Mouse (Mus musculus): Measurements from ENCODE around the gene Aph1b. TPM values are rescaled to one million over a fixed set of nuclear protein-coding genes. Genes with fewer than 3 reads are reported as not detected.
"Not testable (repeated sequence)": the region's sequence is repeated elsewhere in the genome, so short reads cannot be mapped to it uniquely, and the experiment has no call there.

Aph1b gene
- 11.4 and 12.2 TPM in 2 replicates for polyA plus RNA-seq (2016; fragmentation: Nextera tagmentation; extraction: Ambion mirVana)

DNA sequence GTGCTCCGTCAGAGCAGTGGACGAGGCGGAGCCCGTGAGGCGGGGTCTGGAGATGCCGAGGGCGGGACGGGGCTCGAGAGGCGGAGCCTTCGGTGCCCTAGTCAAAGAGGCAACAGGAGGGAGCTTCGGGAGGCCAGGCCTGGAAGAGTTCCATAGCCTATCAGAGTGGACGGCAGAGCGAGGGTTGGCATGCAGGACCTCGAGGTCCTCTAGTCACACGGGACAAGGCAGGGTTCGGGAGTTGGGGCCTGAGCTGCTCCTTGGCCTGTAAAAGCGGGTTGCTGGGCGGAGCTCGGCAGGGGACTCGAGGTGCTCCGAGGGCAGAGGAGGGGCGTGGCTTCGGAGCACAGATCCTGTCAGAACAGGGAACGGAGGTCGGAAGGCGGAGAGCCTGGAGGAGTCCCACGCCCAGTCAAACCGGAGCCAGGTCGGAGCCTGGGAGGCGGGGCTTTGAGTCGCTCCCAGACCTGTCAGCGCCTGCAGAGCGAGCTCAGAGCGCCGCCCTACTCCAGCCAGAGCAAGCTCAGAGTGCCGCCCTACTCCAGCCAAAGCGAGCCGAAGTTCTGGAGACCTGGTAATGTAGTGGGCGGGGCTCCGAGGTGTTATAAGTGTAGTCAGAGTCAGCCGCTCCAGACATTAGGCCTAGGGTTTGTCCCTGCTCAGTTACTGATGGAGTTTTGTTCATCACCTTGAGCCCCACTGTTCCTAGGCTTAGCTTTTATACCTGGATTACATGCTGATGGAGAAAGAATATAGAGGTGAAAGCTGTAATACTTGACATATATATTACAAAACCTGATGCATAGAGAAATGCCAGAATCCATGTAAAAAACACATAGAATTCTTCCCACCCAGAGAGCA is at the start of gene Aph1b:
Gene Aph1b, minus strand, starts transcription at position 27 of the 861 bp plus-strand sequence.
- H3K36me3 ChIP-seq = no peaks in the 10 kb centered on the region
- H3K4me3 ChIP-seq = peak within 1 kb of the TSS; percentile 61
- WGBS = under 1% methylated on average over 42 of the region's 42 CpGs
- peak within 1 kb of the TSS; percentile 63 for H3K9ac ChIP-seq
- no peaks in the 10 kb centered on the region for H3K27me3 ChIP-seq
- no peaks in the 10 kb centered on the region for H3K9me3 ChIP-seq
- H3K4me1 ChIP-seq = 0 out of 2 replicates have a peak, but pooled peaks cover 3% of the 10 kb centered on the region
- H3K4me2 ChIP-seq (replicated peaks) = peak within 1 kb of the TSS; percentile 61
- H3K27ac ChIP-seq = peak within 1 kb of the TSS; percentile 90
- ATAC-seq (ENCODE audit: insufficient number of reproducible peaks, insufficient read depth, low FRiP score, low TSS enrichment) = peak; percentile 98

DNA sequence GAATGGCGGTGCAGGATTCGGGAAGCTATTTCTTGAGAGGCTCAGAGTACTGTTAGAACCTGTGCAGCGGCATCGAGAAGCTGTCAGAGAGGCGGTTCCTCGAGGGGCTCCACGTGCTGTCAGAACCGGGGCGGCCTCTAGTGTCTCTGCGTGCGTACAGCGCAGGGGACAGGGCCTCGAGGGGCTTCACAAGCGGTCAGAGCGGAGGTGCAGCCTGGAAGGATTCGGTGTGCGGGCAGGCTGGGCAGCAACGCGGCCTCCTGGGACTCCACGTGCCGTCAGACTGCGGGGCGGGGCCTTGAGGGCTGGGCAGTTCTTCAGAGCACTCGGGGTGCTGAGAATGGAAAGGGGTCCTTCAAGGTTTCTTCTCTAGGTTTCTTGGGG is 39.8 kb upstream of the Aph1b start:
- Histone ChIP-seq H3K4me1 (peaks cover 7% of the 10 kb centered on the region; the same call in 1 of the 2 replicates), H3K27ac (no peak overlapping the region), H3K9me3 (no peaks in the 10 kb centered on the region), H3K4me2 (replicated peaks) (peak overlapping the region; percentile 96), H3K4me3 (peak overlapping the region; percentile 51), H3K27me3 (peaks cover 4% of the 10 kb centered on the region; the same call in 1 of the 2 replicates), H3K36me3 (no peaks in the 10 kb centered on the region), H3K9ac (peak overlapping the region; percentile 48)
- ATAC-seq (ENCODE audit: insufficient number of reproducible peaks, insufficient read depth, low FRiP score, low TSS enrichment) = peak; percentile 82; the same call in 1 of the 2 replicates
- under 1% methylated on average over 24 of the region's 24 CpGs for WGBS

DNA sequence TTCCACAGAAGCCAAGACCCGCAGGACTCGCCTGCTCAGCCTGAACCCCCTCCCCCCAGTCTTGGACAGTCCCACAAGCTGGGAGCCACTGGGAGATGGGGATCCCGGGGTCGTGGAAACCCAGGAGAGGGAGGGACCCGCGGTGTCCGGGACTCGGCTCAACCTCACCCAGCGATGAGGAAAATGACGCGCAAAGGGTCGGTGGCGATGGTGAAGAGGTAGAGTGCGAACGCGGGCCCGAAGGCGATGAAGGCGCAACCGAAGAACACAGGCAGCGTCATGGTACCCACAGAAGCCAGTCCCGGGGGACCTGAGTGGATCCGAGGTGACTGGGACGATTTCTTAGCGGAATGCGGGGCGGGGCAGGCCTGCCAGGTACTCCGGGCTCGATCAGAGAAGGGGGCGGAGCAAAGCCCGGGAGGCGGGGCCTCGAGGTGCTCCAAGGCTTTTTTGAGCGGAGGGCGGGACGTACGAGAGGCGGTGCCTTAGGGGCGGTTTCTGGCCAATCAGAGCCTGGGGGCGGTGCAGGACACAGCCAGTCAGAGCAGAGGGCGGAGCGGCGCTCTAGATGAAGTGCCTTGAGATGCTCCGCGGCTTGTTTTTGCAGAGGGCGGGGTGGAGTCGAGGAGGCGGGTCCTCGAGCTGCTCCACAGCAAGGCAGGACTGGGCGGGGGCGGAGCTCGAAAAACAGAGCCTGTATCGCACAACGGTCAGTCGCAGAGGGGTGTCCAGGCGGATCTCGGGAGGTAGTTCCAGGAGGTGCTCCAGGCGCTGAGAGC is 39.2 kb upstream of the Aph1b start, which contains the start of gene Aph1c:
Gene Aph1c, minus strand, starts transcription at position 409 of the 779 bp plus-strand sequence.
- H3K27ac ChIP-seq = no peak within 1 kb of the TSS

DNA sequence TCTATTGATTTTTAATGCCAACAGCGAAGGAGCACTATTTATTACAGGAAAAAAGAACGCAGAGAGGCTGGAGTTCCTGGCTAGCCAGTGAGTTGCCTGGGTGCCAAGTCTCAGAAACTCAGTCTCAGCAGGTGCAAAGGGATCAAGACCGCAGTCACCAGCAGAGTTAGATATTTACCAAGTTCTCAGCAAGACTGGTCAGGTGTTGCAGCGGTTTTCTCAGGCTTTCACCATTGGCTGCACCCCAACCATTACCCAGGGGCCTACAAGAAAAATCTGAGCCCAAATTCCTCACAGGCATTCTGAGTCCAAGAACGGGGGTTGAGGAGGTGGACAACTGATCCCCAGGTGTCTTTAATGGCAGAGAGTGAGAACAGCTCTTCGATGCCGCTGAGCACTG is 38.6 kb upstream of the Aph1b start:
- H3K9ac ChIP-seq = peak overlapping the region; percentile 39; the same call in 1 of the 2 replicates
- 19% methylated on average over 7 of the region's 7 CpGs for WGBS

More for the DNA sequence above, 39.2 kb upstream of the Aph1b start, which contains the start of gene Aph1c:
- WGBS = under 1% methylated on average over 58 of the region's 58 CpGs
- no peaks in the 10 kb centered on the region for H3K36me3 ChIP-seq
- H3K4me3 ChIP-seq = peak within 1 kb of the TSS; percentile 51
- peak; percentile 99 for ATAC-seq (ENCODE audit: insufficient number of reproducible peaks, insufficient read depth, low FRiP score, low TSS enrichment)
- H3K4me1 ChIP-seq = peaks cover 7% of the 10 kb centered on the region; the same call in 1 of the 2 replicates
- peak within 1 kb of the TSS; percentile 48 for H3K9ac ChIP-seq
- H3K4me2 ChIP-seq (replicated peaks) = peak within 1 kb of the TSS; percentile 96
- peaks cover 4% of the 10 kb centered on the region; the same call in 1 of the 2 replicates for H3K27me3 ChIP-seq
- H3K9me3 ChIP-seq = no peaks in the 10 kb centered on the region

DNA sequence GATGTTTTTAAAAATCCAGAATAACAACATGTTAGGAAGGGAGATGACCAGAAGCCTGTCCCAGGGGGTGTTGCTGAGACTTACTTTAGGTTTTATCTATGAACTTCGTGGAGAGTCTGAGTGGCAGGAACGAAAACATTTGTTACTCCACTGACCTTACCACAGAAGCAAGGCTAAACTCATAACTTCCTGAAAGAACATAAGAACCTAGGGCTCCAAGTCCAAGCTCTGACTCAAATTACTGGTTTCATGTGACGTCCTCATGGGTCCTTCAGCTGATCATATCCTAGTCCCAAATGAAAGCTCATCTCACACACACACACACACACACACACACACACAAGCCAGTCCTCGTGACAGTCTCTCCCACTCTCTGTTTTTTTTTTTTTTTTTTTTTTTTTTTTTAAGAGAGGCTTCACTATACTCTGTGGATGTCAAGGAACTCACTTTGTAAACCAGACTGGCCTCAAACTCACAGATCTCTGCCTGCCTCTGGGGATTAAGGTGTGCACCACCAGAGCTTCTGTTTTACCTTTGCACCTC is 37.1 kb upstream of the Aph1b start:
- H3K4me1 ChIP-seq = peaks cover 7% of the 10 kb centered on the region; the same call in 1 of the 2 replicates
- no peak overlapping the region for H3K4me3 ChIP-seq
- ATAC-seq (ENCODE audit: insufficient number of reproducible peaks, insufficient read depth, low FRiP score, low TSS enrichment) = no peak
- H3K36me3 ChIP-seq = no peaks in the 10 kb centered on the region
- no peaks in the 10 kb centered on the region for H3K9me3 ChIP-seq
- H3K4me2 ChIP-seq (replicated peaks) = no peak overlapping the region
- WGBS = 42% methylated on average over 4 of the region's 4 CpGs
- H3K27ac ChIP-seq = no peak overlapping the region
- no peak overlapping the region for H3K9ac ChIP-seq
- H3K27me3 ChIP-seq = peaks cover 8% of the 10 kb centered on the region; the same call in 1 of the 2 replicates

More for the DNA sequence above, 38.6 kb upstream of the Aph1b start:
- Histone ChIP-seq H3K4me2 (replicated peaks) (peak overlapping the region; percentile 96), H3K36me3 (no peaks in the 10 kb centered on the region), H3K4me3 (peak overlapping the region; percentile 51), H3K27ac (no peak overlapping the region), H3K27me3 (peaks cover 4% of the 10 kb centered on the region; the same call in 1 of the 2 replicates), H3K9me3 (no peaks in the 10 kb centered on the region), H3K4me1 (peaks cover 7% of the 10 kb centered on the region; the same call in 1 of the 2 replicates)
- ATAC-seq (ENCODE audit: insufficient number of reproducible peaks, insufficient read depth, low FRiP score, low TSS enrichment) = no peak

DNA sequence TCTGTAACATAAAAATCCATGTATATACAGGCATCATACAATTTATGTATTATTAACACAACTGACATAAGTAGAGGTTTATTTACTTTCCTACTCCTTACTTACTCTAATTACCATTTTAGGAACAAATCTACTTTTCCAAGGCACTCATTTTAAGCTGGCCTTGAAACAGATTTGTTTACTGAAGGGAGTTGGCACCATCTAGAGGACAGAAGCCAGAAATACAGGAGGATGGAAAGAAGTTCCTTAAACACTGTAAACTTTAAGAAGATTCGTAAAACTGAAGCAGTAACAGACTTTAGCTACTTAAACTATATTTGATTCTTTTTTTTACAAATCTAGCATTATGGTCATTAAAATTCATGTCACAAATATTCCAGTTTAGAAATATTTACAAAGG is 30.7 kb upstream of the Aph1b start:
- 34% methylated on average over 1 of the region's 1 CpGs for WGBS
- Histone ChIP-seq H3K36me3 (no peaks in the 10 kb centered on the region), H3K4me3 (no peak overlapping the region), H3K27ac (no peak overlapping the region), H3K4me2 (replicated peaks) (no peak overlapping the region), H3K27me3 (peaks cover 4% of the 10 kb centered on the region; the same call in 1 of the 2 replicates), H3K4me1 (no peaks in the 10 kb centered on the region), H3K9ac (no peak overlapping the region), H3K9me3 (no peaks in the 10 kb centered on the region)
- ATAC-seq (ENCODE audit: insufficient number of reproducible peaks, insufficient read depth, low FRiP score, low TSS enrichment) = no peak

DNA sequence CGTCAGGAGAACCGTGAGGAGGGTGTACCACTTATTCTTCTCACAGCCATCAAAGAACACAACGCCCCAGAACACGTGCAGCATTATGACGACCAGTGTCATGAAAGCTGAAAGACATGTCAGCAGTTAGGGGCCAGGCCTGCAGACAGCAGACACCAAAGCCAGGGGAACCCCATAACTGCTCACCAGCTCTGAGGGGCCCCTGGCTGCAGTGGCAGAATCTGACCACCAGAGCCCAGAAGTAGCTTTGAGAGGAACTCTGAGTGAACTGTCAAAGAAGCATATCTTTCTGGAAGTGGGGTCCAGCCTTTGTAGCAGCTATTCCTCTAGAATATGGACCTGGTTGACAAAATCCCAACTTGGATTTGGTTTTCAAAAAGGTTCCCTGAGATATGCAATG is 27.0 kb upstream of the Aph1b start:
- 87% methylated on average over 3 of the region's 5 CpGs for WGBS
- H3K9ac ChIP-seq; H3K4me3 ChIP-seq; H3K27me3 ChIP-seq; H3K9me3 ChIP-seq; ATAC-seq (ENCODE audit: insufficient number of reproducible peaks, insufficient read depth, low FRiP score, low TSS enrichment); H3K36me3 ChIP-seq; H3K27ac ChIP-seq; H3K4me1 ChIP-seq; H3K4me2 ChIP-seq (replicated peaks): not testable (repeated sequence)

DNA sequence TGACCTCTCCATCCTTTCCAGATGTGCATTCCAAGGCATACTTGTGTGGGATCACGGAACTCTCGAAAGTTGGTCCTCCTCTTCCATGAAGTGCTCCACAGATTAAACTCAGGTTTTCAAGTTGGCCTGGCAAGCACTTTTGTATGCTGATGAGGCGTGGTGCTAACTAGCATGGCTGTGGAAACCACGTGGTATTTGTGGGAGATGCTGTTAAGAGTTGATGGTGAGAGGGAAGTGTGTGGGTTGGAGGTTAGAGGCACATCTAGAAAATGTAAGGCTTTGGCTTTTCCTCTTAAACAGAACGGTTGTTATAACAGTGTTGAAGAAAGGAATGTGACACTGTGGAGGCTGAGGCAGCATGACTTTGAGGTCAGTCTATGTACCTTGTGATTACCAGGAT is 25.7 kb upstream of the Aph1b start:
- H3K27me3 ChIP-seq = no peaks in the 10 kb centered on the region
- H3K4me2 ChIP-seq (replicated peaks) = no peak overlapping the region
- no peak overlapping the region for H3K27ac ChIP-seq
- H3K36me3 ChIP-seq = no peaks in the 10 kb centered on the region
- no peaks in the 10 kb centered on the region for H3K4me1 ChIP-seq
- ATAC-seq (ENCODE audit: insufficient number of reproducible peaks, insufficient read depth, low FRiP score, low TSS enrichment) = no peak
- no peak overlapping the region for H3K9ac ChIP-seq
- no peaks in the 10 kb centered on the region for H3K9me3 ChIP-seq
- no peak overlapping the region for H3K4me3 ChIP-seq
- 76% methylated on average over 5 of the region's 5 CpGs for WGBS

DNA sequence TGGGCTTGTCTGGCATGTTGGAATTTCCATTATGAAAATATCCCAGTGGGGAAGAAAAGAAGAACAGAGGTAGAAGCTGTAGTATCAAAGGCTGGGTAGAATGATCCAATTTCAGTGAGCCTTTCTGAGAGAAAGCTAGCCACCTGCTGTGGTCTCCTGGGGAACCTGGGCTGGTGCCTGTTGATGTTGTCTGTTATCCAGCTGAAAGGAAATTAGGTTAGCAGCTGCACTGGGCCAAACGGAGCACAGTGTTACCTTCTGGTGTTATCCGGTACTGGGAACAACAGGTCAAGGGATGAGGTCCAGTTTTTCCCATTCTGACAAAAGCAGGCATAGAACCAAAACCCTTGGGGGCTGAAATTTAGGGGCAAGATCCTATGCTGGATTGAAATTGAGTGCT is 18.1 kb upstream of the Aph1b start:
- Histone ChIP-seq H3K4me1 (0 out of 2 replicates have a peak, but pooled peaks cover 5% of the 10 kb centered on the region), H3K4me3 (no peak overlapping the region), H3K36me3 (no peaks in the 10 kb centered on the region), H3K27me3 (no peaks in the 10 kb centered on the region), H3K9me3 (no peaks in the 10 kb centered on the region), H3K9ac (no peak overlapping the region), H3K27ac (no peak overlapping the region), H3K4me2 (replicated peaks) (no peak overlapping the region)
- ATAC-seq (ENCODE audit: insufficient number of reproducible peaks, insufficient read depth, low FRiP score, low TSS enrichment) = no peak
- 5% methylated on average over 2 of the region's 2 CpGs for WGBS

DNA sequence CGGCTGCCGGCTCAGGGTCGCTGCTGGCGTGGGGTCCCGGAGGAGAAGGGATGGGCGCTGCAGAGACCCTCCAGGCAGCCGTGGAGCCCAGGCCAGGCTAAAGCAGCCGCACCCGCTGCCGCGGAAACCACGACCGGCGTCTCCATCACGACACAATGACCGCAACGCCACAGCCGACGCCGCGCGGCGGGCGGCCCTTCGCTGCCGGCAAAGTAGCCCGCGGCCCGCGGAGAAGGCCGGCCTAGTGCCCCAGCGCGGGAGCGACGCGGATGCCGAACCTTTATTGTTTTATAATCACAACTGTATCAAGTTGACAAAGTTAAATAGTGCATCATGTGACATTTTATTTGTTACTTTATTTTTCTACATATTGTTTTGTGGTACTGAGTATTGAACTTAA is 10.7 kb upstream of the Aph1b start:
- Histone ChIP-seq H3K4me2 (replicated peaks) (peak overlapping the region; percentile 54), H3K4me3 (peak overlapping the region; percentile 27), H3K9ac (peak overlapping the region; percentile 42; the same call in 1 of the 2 replicates), H3K27me3 (peaks cover 31% of the 10 kb centered on the region)
- H3K4me1 ChIP-seq; H3K9me3 ChIP-seq; ATAC-seq (ENCODE audit: insufficient number of reproducible peaks, insufficient read depth, low FRiP score, low TSS enrichment); H3K36me3 ChIP-seq; H3K27ac ChIP-seq: not testable (repeated sequence)
- WGBS = 1% methylated on average over 30 of the region's 37 CpGs

DNA sequence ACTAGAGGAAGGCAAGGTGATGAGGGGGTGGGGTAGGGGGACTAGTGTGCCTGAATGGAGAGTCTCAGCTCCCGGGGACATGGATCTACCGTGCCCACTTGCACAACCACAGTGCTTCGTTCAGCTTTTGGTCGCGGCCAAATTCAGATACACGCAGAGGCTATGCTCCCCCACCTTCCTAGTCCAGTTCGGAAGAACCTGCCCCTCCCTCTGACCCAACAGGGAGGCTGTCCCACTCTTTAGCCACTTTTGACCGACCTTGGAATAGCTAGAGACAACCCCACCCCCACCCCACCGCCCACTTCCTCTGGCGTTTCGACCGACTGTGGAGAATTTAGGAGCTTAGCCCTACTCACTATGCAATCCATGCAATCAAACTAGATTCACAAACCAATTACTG is 6.7 kb upstream of the Aph1b start:
- Histone ChIP-seq H3K4me3 (no peak overlapping the region), H3K27me3 (peaks cover 28% of the 10 kb centered on the region), H3K4me1 (no peaks in the 10 kb centered on the region), H3K36me3 (no peaks in the 10 kb centered on the region), H3K4me2 (replicated peaks) (no peak overlapping the region), H3K9ac (no peak overlapping the region), H3K27ac (no peak overlapping the region), H3K9me3 (no peaks in the 10 kb centered on the region)
- no peak for ATAC-seq (ENCODE audit: insufficient number of reproducible peaks, insufficient read depth, low FRiP score, low TSS enrichment)
- 42% methylated on average over 12 of the region's 12 CpGs for WGBS

Data from embryonic facial prominence, embryonic 12.5 days (tissue).